Mouse (Mus musculus): ENCODE measurements around the gene Hoxc5.

The Hoxc5 gene

DNA sequence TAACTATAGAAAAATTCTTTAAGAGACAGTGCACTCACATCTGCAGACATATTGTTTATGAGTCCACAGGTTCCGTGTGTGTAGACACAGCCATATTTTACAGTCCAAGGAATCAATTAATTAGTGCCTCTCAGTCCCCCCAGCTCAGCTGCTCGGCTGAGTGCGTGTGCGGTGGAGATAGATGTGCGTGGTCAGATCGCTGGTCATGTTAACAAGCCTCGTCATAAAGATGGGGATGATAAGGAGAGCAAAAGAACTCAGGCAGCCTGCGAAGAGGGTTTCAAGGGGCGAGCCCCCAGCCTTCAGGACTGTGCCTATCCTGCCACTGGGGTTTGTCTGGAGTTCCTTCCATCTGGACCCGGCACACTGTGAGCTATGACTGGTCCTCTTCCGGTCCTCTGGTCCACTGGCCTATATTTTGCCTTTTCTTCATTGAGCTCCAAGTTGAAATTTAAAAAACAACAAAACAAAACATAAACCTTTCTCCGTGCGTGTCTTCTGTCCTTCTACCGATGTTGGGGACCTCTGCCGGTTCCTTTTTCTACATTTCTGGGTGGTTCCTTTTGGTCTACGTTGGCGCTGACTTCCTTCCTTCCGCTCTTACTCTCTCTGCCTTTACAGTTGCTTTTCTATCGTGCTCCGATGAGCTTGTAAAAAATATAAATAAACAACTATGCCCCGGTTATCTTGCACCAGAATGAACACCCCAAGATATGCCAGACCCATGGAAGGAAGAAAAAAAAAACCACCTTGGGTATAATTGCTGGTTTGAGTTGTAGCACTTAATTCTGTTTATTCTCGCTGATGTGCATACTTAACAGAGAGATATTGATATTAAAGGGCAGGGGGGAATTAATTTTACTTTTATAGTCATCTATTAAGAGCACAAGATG lies 21.8 kb upstream of the Hoxc5 start:
- no peak for DNase-seq (ENCODE audit: low spot score)

DNA sequence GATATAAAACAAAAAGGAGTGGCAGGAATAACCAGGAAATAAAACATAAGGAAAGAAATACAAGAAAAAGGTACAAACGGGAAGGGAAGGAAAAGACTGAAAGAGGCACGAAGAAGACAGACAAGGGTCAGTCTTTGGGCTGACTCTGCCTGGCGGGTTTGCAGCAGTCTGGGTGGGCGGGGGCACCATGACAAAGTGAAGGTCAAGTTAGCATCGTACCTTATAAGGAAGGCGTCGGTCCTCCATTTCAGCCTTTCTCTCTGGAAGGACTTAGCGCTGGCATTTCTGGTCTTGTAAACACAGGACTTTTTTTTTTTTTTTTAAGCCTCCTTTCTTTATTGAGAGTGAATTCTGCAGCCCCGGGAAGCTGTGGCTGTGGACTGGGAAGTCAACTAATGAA lies 20.0 kb upstream of the Hoxc5 start:
- DNase-seq (ENCODE audit: low spot score) = no peak

DNA sequence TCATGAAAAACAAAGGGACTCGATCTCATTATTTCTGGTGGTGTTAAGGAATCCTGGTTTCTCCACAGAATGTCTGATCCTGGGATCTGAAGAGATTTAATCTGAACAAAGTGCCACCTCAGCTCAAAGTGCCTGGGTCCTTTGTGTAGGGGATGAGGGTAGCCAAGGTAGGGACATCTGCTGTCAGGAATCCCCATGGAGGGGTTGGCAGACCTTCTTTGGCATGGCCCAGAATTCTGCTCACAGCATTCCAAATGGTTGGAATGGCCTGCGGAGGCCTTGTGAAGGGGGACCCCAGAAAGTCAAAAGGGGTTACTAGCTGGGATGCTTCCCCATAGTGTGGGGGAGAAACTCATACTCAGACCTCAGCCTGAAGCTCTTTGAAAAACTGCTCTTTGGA lies 18.4 kb upstream of the Hoxc5 start:
- DNase-seq (ENCODE audit: low spot score) = no peak

DNA sequence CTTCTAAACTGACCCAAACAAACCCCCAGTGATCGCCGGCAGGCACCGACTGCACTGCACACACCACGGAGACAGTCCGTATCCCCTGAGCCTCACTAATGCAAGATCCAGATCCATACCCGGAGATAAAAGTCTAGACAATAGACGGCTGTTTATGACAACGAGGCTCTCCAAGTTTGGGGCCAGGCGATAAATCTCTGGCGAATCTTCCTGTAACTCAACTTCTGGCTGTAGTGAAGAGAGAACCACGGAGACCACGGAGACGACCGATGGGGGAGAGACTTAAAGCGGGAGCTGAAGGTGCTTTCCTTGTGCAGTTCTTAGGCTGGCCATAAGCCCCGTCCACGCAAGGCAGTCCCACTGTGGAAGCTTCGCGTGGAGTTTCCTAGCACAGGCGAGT lies 17.5 kb upstream of the Hoxc5 start:
- no peak for DNase-seq (ENCODE audit: low spot score)

DNA sequence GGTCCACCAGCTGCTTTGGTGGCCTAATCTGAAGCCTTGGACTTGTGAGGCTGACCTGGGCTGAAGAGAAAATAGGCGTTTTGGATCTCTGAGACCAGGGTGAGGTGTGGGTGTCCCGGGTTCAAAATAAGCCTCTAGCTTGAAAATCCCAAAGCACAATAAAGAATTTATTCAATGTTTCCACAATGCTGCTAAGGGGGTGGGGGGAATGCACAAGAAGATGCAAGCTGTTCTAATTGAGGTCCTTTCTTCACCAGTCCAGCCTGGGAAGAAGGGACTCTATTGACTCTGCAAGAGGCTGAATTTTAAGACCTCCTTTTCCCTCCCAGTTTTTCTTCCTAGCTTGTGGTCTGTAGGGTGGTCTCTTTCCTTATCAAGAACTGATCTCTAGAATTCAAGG lies 16.4 kb upstream of the Hoxc5 start:
- DNase-seq (ENCODE audit: low spot score) = no peak

DNA sequence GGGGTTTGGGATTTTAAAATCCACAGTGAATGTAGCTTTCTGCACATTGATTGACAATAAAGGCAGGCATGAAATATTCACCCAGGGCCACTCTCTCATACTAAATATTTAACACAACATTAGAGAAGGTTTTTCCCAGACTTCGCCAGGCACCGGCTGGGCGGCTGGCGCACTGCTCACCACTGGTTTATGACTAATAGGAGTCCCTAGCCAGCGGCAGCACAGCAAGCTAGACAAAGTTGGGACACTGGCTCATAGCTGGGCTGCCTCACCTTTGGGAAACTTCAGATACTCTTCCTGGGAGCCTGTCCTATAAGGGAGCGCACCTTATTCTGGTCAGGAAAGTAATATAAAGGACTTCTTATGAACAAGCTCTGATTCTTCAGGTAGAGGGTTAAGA lies 13.7 kb upstream of the Hoxc5 start:
- no peak for DNase-seq (ENCODE audit: low spot score)

DNA sequence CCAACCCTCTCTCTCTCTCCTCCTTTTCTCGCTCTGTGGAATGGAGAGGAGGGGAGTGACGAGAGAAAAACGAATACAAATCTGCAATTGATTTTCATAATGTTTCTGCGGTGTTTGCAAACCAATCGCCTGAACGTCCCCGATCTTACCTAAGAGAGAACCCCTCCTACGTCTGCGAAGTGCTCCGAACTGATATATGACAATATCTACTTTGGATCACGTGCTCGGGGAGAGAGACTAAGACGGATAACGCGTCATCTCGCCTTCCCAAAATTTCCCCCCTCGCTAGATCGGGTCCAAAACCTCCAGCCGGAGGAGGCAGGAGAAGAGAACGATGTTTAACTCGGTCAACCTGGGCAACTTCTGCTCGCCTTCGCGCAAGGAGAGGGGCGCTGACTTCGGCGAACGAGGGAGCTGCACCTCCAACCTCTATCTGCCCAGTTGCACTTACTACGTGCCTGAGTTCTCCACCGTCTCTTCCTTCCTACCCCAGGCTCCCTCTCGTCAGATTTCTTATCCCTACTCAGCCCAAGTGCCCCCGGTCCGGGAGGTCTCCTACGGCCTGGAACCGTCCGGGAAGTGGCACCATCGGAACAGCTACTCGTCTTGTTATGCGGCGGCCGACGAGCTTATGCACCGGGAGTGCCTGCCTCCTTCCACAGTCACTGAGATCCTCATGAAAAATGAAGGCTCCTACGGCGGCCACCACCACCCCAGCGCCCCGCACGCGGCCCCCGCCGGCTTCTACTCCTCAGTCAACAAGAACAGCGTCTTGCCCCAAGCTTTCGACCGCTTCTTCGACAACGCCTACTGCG lies 12.8 kb upstream of the Hoxc5 start, which contains the start of gene Hoxc11:
Gene Hoxc11, plus strand, starts transcription at position 236 of the 815 bp plus-strand sequence.
- no peak for DNase-seq (ENCODE audit: low spot score)

DNA sequence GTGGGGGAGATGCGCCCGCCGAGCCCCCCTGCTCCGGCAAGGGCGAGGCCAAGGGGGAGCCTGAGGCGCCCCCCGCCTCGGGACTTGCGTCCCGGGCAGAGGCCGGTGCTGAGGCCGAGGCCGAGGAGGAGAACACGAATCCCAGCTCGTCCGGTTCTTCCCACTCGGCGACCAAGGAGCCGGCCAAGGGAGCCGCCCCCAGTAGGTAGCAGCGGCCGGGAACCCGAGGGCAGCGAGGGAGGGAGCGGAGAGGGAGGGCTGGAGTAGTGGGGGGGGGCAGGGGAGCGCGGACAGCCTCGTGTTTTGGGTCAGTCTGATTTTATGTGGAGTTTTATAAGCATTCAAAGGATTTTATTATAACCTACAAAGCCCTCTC lies 12.2 kb upstream of the Hoxc5 start:
- no peak for DNase-seq (ENCODE audit: low spot score)

DNA sequence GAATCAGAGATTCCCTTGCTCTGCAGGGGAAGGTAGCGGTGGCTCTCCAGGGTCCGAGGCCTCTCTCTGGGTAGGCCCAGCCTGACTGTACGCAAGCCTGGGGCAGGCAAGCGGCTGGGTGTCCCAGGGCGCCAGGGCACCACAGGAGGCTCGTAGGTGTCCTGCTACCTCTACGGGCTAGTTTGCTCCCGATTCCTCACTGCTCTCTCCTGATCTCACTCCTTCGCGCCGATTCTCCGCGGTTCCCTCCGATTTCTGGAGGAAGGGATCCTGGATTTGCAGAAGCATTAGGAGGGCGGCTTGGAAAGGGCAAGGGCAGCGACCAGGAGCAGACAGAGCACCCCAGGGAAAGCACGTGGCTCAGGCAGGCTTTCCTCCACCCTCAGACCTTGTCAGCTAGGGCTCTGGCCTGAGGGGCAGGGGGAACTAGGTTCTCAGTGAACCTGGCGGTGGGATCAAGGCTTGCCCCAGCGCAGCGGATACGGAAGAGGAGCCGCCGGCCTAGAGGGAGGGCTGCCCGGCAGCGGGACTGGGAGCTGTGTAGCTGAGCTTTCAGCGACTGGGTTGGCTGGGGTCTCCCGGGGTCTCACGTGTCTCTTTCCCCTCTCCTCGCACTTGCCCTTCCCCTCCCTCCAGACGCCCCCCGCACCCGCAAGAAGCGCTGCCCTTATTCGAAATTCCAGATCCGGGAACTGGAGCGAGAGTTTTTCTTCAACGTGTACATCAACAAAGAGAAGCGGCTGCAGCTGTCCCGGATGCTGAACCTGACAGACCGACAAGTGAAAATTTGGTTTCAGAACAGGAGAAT lies 11.2 kb upstream of the Hoxc5 start:
- DNase-seq (ENCODE audit: low spot score) = no peak

DNA sequence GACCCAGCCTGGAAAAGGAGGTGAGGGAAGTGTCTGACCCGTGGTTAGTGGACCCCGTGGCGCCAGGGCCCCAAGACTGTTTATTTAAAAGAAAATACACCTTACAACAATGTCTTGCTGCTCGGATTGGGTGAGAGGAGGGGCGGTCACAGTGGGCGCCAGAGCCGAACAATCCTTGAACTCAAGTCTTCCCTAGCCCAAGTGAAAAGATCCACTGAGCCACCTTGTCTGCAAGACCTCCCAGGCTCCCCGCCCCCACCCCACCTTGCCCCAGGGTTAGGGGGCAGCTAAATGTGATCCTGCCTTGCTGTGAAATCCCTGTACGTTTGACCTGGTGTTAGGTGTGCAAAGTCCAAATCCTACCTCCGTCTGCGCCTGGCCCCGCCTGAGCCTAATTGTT lies 10.3 kb upstream of the Hoxc5 start:
- DNase-seq (ENCODE audit: low spot score) = no peak

DNA sequence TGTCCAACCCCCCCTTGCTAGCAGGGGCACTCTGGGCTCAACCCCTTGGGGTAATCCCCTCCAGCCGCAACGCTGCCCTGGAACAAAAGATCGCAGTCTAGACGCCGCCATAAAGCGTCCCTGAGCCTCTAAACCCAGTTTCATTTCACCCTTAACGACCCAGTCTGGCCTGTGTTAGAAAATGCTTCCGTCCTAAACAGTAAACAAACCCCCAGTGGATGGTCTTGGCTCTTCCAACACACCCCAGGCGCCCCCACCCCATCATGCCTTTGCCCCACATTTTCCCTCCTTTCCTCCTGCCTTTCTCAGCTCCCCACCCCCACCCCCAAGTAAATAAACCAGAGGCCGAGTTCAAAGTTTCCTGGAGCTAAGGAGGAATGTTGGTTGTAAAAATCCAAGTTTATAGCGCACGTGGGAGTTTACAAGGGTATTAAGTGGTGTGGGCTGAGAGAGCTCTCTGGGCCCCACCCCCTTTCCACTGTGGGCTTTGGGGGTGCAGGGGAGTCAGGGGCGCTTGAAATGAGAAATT lies 7.5 kb upstream of the Hoxc5 start:
- no peak for DNase-seq (ENCODE audit: low spot score)

DNA sequence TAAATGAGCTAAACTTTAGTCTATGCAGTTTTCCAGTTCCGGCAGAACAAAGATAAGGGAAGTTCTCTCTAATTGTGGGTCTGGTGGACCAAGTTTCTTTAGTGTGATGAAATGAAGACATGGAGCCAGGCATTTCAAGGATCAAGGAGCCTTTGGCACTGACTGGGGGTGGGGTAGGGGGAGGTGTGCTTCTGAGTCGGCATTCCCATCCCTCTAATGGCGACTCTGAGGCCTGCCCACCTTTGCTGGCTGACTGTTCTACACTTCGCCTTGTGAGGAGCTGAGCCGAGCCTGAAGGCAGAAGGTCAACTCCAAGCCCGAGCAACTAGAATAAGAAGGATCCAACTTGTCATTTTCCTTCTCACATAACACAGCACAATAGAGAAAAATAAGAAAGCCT lies 5.5 kb upstream of the Hoxc5 start:
- DNase-seq (ENCODE audit: low spot score) = no peak

DNA sequence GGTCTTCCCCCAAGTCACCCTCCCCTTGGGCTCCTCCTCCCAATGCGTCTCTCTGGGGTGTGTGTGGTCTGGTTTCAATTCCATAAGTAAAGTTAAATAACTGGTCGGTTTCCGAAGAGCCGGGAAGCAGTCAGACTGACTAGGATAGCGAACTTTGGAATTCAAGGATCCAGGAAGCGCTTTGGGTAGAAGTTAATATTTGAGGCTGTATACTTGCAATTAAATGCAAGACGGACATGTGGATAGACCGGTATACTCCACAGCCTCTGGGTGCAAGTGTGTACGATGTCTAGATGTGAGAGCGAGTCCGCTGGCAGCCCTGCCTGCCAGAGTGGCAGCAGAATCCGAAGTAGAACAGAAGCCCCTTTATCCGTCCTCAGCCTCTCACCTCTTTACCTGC lies 4.8 kb upstream of the Hoxc5 start:
- DNase-seq (ENCODE audit: low spot score) = no peak

DNA sequence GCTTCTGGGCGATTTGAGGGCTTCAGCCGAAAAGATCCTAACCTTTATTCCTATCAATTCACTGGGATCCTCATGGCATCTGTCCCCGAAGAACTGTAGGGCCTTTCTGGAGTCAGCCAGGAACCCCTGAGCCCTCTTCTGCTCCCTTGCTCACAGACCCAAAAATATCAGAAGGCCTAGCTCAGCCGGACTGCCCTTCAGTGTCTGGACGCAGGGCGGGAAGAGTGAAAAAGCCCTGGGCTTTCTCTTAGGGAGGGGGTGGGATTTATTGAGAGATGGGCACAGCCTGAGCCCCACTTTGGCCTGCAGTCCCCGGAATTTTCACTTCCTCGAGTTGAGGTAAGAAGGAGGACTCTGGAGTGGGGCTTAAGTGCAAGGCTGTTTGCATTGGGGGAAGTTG lies 4.0 kb upstream of the Hoxc5 start:
- DNase-seq (ENCODE audit: low spot score) = no peak

DNA sequence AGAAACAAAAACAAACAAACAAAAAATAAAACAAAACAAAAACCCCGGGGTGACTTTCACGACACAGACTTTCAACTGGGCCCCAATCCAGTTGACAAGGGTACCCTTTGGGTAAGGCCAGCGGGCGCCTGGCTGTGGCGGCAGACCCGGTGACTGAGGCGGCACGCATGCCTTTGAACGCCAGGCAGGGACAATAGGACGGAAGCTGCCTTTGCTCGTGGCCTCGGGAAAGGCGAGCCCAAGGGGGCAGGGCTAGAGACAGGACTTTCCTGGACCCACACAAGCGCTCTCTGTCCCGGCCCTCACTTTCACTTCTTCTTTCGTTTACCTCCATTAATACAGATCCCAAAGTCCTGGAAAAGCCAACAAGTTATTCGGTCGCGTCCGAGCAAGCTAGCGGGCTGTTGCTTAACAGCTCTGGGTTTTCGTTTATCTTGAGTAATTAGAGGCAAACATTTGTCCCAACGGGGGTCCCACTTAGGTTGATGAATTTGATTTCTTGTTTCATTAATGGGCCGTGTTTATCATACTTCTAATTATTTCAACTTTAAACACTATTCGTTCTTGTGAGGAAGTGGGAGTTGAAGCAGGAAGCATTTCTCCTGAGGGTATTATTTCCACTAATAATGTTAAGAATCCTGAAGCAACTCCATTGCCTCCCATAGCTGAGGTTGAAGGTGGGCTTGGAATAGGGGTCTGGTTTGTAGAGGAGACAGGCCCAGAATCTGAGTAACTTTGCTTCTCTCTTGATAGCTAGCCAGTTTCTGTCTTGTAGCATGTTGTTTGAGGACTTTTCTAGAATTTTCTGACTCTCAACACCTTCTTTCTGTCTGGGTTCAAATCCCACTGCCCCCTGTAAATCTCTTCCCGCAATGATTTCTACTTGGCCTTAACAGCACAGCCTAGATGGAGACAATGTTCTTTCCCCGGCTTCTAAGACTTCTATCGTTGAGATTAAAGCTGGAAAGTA lies 3.3 kb upstream of the Hoxc5 start:
- DNase-seq (ENCODE audit: low spot score) = no peak

DNA sequence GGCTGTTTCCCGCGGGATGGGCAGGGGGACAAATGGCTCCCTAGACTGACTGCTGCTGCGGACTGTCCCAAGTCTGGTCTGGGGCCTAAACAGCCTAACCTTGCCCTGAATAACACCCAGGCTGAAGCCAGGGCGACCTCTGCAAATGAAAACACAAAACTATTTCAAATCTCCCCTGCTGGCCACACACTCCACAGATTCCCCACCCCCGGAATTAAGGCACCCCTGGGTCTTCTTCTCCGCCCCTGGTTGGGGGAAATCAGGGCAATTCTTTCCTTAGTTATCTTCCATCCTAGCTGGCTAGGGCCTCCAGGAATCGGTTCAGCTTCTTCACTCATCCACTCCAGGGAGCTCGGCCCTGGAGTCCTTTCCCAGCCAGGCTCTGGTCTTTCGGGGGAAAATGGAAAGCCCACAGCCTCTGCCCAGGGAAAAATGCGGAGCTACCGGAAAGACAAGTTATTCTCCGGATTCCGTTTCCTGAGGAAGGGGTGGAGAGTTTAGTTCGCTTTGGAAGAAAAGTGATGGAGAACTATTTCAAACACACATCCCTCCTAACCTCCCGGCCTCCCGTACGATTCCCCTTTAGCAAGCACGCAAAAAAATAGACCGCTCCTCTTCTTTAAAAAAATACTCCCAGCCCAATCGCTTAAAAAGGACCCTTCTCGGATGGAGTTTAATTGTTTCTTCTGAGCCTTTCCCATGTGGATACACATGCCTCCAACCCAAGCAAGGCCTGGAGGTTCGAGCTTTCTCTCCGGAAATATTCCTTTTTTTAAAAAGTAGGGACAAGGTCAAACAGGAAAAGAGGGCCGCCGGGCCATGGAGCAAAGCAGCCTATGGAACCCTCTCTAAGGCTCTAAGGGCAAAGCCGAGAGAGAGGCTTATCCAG lies 2.0 kb upstream of the Hoxc5 start:
- no peak for DNase-seq (ENCODE audit: low spot score)

DNA sequence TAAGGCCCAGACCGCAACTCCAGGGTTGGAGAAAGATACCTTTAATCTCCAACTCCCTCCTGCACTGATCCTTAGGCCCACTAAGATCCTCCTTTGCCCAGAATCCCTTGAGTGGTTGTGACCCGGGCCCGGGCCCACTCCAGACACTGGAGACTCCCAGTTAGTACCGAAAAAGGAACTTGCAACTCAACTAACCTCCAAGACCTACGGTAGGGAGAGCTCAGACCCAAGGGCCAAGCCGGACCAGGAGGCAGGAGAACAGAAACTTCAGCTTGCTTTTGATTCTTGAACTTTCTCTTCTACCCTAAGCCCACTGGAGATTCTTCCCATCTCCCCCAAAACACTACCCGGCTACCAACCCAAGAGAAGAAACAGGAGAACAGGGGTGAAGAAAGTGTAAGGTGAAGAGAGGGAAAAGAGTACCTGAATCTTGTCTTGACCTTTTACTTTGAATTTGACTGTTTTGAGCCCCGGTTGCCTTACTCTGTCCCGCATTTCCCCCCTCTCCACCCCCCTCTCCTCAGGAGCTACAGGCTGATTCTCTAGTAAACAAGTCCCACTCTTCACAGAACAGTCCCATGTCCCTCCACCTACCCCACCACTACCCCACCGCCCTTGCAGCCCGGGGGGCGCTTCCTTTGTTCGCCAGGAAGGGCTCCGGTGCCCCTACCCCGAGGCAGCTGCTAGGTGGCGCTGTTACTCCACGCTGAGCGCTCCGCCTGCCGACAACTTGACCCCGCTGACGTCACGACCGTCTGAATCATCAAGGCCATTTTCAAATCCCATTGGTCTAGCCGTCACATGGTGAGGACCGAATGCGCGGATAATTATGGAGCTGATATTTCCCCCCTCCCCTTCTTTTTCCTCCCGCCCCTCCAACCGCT lies 1.1 kb upstream of the Hoxc5 start:
- peak; percentile 48 for DNase-seq (ENCODE audit: low spot score)

DNA sequence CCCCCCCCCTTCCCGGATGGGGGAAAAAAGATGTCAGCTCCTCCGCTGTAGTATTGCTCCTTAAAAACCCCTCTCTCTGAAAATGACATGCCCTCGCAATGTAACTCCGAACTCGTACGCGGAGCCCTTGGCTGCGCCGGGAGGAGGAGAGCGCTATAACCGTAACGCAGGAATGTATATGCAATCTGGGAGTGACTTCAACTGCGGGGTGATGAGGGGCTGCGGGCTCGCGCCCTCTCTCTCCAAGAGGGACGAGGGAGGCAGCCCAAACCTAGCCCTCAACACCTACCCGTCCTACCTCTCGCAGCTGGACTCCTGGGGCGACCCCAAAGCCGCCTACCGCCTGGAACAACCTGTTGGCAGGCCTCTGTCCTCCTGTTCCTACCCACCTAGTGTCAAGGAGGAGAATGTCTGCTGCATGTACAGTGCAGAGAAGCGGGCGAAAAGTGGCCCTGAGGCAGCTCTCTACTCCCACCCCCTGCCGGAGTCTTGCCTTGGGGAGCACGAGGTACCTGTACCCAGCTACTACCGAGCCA lies 399 bp upstream of the Hoxc5 start, which contains the start of gene Hoxc10:
Gene Hoxc10, plus strand, starts transcription at position 21 of the 536 bp plus-strand sequence.
- no peak for DNase-seq (ENCODE audit: low spot score)
